Mouse (Mus musculus): ENCODE data around the gene Tst. TPM values are rescaled to one million over a fixed set of nuclear protein-coding genes. Genes with fewer than 3 reads are reported as not detected.

Gene Tst
- polyA plus RNA-seq (2021; fragmentation: Nextera tagmentation), result 97.1 and 101 TPM in 2 replicates
- long read RNA-seq, experiment 1, transcript Tst-201 (2 exons, 1,144 nt), result major isoform, 93 of 93 reads
- long read RNA-seq, experiment 1, partial matches to known transcripts, result 0 of 93 reads
- long read RNA-seq, experiment 1, other reads (novel, unspliced or antisense), result 0 of 93 reads
- long read RNA-seq, experiment 2, transcript Tst-201 (2 exons, 1,144 nt), result major isoform, 91 of 92 reads
- long read RNA-seq, experiment 2, partial matches to known transcripts, result 0 of 92 reads
- long read RNA-seq, experiment 2, other reads (novel, unspliced or antisense), result 1 of 92 reads

GRCm38 (mm10) chr15:78405517-78406211 lies at the start of gene Tst:
Gene Tst (minus strand): TSS chr15:78405907.

GRCm38 (mm10) chr15:78428391-78429138 lies 22.9 kb upstream of the Tst start, which contains the start of gene Kctd17:
Gene Kctd17 (plus strand): TSS chr15:78428564.

GRCm38 (mm10) chr15:78406293-78406934 lies 707 bp upstream of the Tst start, which contains the start of gene Mpst:
Gene Mpst (plus strand): TSS chr15:78406416.

GRCm38 (mm10) chr15:78395478-78395962 lies 10.2 kb downstream of the Tst start, which contains the start of gene Tex33:
Gene Tex33 (minus strand): TSS chr15:78395912.

Other genes with a start within 250 kb of the Tst start
- gene Ift27, start 231.8 kb downstream of the Tst start, polyA plus RNA-seq (2021; fragmentation: Nextera tagmentation), result 50.6 and 63.3 TPM in 2 replicates
- gene Pvalb, start 199.5 kb downstream of the Tst start, polyA plus RNA-seq (2021; fragmentation: Nextera tagmentation), result 90.5 and 106 TPM in 2 replicates
- 1.5 and 2.0 TPM in 2 replicates for gene Ncf4, start 161.1 kb downstream of the Tst start, polyA plus RNA-seq (2021; fragmentation: Nextera tagmentation)
- gene Csf2rb2, start 100.2 kb downstream of the Tst start, polyA plus RNA-seq (2021; fragmentation: Nextera tagmentation), result 0.21 and 0.48 TPM in 2 replicates
- 0.68 and 0.89 TPM in 2 replicates for gene Csf2rb, start 80.2 kb downstream of the Tst start, polyA plus RNA-seq (2021; fragmentation: Nextera tagmentation)
- gene Tex33, start 10.0 kb downstream of the Tst start, polyA plus RNA-seq (2021; fragmentation: Nextera tagmentation), result not detected in 2 replicates
- 3.3 and 4.3 TPM in 2 replicates for gene Mpst, start 509 bp upstream of the Tst start, polyA plus RNA-seq (2021; fragmentation: Nextera tagmentation)
- 34.9 and 167 TPM in 2 replicates for gene Kctd17, start 22.7 kb upstream of the Tst start, polyA plus RNA-seq (2021; fragmentation: Nextera tagmentation)
- 0.93 and 1.1 TPM in 2 replicates for gene Tmprss6, start 62.7 kb upstream of the Tst start, polyA plus RNA-seq (2021; fragmentation: Nextera tagmentation)
- gene Il2rb, start 89.4 kb upstream of the Tst start, polyA plus RNA-seq (2021; fragmentation: Nextera tagmentation), result 0.05 and 0.06 TPM in 2 replicates
- 0.23 and 0.33 TPM in 2 replicates for gene C1qtnf6, start 125.5 kb upstream of the Tst start, polyA plus RNA-seq (2021; fragmentation: Nextera tagmentation)
- gene Sstr3, start 138.8 kb upstream of the Tst start, polyA plus RNA-seq (2021; fragmentation: Nextera tagmentation), result 4.5 and 6.0 TPM in 2 replicates
- 5.5 and 9.9 TPM in 2 replicates for gene Rac2, start 166.9 kb upstream of the Tst start, polyA plus RNA-seq (2021; fragmentation: Nextera tagmentation)
- 3.1 and 3.8 TPM in 2 replicates for gene Cyth4, start 191.1 kb upstream of the Tst start, polyA plus RNA-seq (2021; fragmentation: Nextera tagmentation)

Measured in left cerebral cortex, adult 6 months (tissue).